Mouse (Mus musculus) bone marrow, adult 2 months (tissue): Measurements from ENCODE around the gene Dhx40. TPM values are rescaled to one million over a fixed set of nuclear protein-coding genes. Genes with fewer than 3 reads are reported as not detected.
A peak's percentile ranks its signal among the peaks of the same experiment; 100 is the strongest.

ENCODE experiments used
- H3K27ac ChIP-seq: fragments of 200-500 bp; 2 replicates; pipeline ENCODE4 v1.5.1; 2012; ENCODE audit warnings: low read depth, mild to moderate bottlenecking, control low read depth, inconsistent platforms, low read length; ENCODE audit not compliant: control insufficient read depth, poor library complexity, insufficient read depth
- H3K4me1 ChIP-seq: fragments of 200-500 bp; 2 replicates; pipeline ENCODE4 v1.6.1; 2011; ENCODE audit warnings: low read length; ENCODE audit not compliant: control insufficient read depth, insufficient read depth
- H3K4me3 ChIP-seq: fragments of 200-500 bp; replicated peaks from 2 replicates; pipeline ENCODE3; 2011; ENCODE audit warnings: mild to moderate bottlenecking, low read depth, low read length, control low read depth; ENCODE audit not compliant: control insufficient read depth
- CTCF ChIP-seq: fragments of 200-500 bp; IDR thresholded peaks from 2 replicates; pipeline ENCODE4 v1.5.1; 2011; ENCODE audit warnings: low read length, control low read depth; ENCODE audit not compliant: control insufficient read depth, insufficient read depth
- POLR2A ChIP-seq: fragments of 200-500 bp; IDR thresholded peaks from 2 replicates; pipeline ENCODE4 v1.6.1; 2011; ENCODE audit warnings: low read depth, mild to moderate bottlenecking, control low read depth, low read length, borderline replicate concordance; ENCODE audit not compliant: control insufficient read depth
- WGBS: fragments of 180-500 bp; shearing (Covaris S2); methylation state at CpG from one replicate; pipeline ENCODE4 v1.1.7; 2018; 5-methylcytosine and 5-hydroxymethylcytosine counted together
- polyA plus RNA-seq: library from polyadenylated mRNA; stranded (reverse); fragments of >200 nt; gene quantifications from 2 replicates; pipeline ENCODE4 v1.2.4, GENCODE M21; 2011; ENCODE audit warnings: low replicate concordance; ENCODE audit not compliant: missing spikeins, insufficient read depth, insufficient read length

Dhx40 gene
- polyA plus RNA-seq, 1 experiment = 18.2 TPM

GRCm38 (mm10) chr11:86841261-86841660, 33.7 kb upstream of the Dhx40 start:
- Histone ChIP-seq H3K27ac (no peak overlapping the region), H3K4me1 (peaks cover 1% of the 10 kb centered on the region; the same call in 1 of the 2 replicates), H3K4me3 (no peak overlapping the region)
- no peak for TF ChIP-seq CTCF
- WGBS = 67% methylated on average over 8 of the region's 8 CpGs

GRCm38 (mm10) chr11:86840511-86841154, 33.1 kb upstream of the Dhx40 start:
- TF ChIP-seq POLR2A = no peak
- no peak for TF ChIP-seq CTCF
- Histone ChIP-seq H3K4me1 (peaks cover 1% of the 10 kb centered on the region; the same call in 1 of the 2 replicates), H3K27ac (no peak overlapping the region), H3K4me3 (no peak overlapping the region)
- 9% methylated on average over 3 of the region's 3 CpGs for WGBS

GRCm38 (mm10) chr11:86839716-86840447, 32.3 kb upstream of the Dhx40 start:
- Histone ChIP-seq H3K4me1 (peaks cover 1% of the 10 kb centered on the region; the same call in 1 of the 2 replicates), H3K27ac (no peak overlapping the region), H3K4me3 (no peak overlapping the region)
- 34% methylated on average over 7 of the region's 7 CpGs for WGBS
- no peak for TF ChIP-seq CTCF
- no peak for TF ChIP-seq POLR2A

- no peak for TF ChIP-seq POLR2A
- TF ChIP-seq CTCF = no peak
- WGBS = 94% methylated on average over 1 of the region's 1 CpGs
- no peak overlapping the region for H3K27ac ChIP-seq
- H3K4me3 ChIP-seq = no peak overlapping the region
- H3K4me1 ChIP-seq = peaks cover 1% of the 10 kb centered on the region; the same call in 1 of the 2 replicates
These were observed 31.2 kb upstream of the Dhx40 start for GRCm38 (mm10) chr11:86838792-86839191.

GRCm38 (mm10) chr11:86836366-86836765, 28.8 kb upstream of the Dhx40 start:
- 24% methylated on average over 2 of the region's 2 CpGs for WGBS
- Histone ChIP-seq H3K27ac (no peak overlapping the region), H3K4me3 (no peak overlapping the region), H3K4me1 (peaks cover 3% of the 10 kb centered on the region; the same call in 1 of the 2 replicates)
- no peak for TF ChIP-seq POLR2A
- TF ChIP-seq CTCF = peak; percentile 90

GRCm38 (mm10) chr11:86834628-86835338, 27.2 kb upstream of the Dhx40 start:
- WGBS = 73% methylated on average over 8 of the region's 8 CpGs
- TF ChIP-seq POLR2A = no peak
- TF ChIP-seq CTCF = no peak
- no peak overlapping the region for H3K4me3 ChIP-seq
- H3K27ac ChIP-seq = no peak overlapping the region
- peaks cover 1% of the 10 kb centered on the region; the same call in 1 of the 2 replicates for H3K4me1 ChIP-seq

- TF ChIP-seq POLR2A (no peak), CTCF (no peak)
- Histone ChIP-seq H3K27ac (no peak overlapping the region), H3K4me1 (peaks cover 1% of the 10 kb centered on the region; the same call in 1 of the 2 replicates), H3K4me3 (no peak overlapping the region)
- WGBS = 60% methylated on average over 7 of the region's 7 CpGs
These were observed 26.5 kb upstream of the Dhx40 start for GRCm38 (mm10) chr11:86834050-86834449.

GRCm38 (mm10) chr11:86833153-86833552, 25.6 kb upstream of the Dhx40 start:
- 70% methylated on average over 3 of the region's 3 CpGs for WGBS
- Histone ChIP-seq H3K4me3 (no peak overlapping the region), H3K4me1 (peaks cover 1% of the 10 kb centered on the region; the same call in 1 of the 2 replicates), H3K27ac (no peak overlapping the region)
- TF ChIP-seq CTCF (no peak), POLR2A (no peak)
